Mouse (Mus musculus): Measurements from ENCODE around the gene Casp12. TPM values are rescaled to one million over a fixed set of nuclear protein-coding genes. Genes with fewer than 3 reads are reported as not detected.
"Not testable (repeated sequence)": the region's sequence is repeated elsewhere in the genome, so short reads cannot be mapped to it uniquely, and the experiment has no call there.

The Casp12 gene
- polyA plus RNA-seq, 1 experiment from 2014 or later = 5.8 TPM

DNA sequence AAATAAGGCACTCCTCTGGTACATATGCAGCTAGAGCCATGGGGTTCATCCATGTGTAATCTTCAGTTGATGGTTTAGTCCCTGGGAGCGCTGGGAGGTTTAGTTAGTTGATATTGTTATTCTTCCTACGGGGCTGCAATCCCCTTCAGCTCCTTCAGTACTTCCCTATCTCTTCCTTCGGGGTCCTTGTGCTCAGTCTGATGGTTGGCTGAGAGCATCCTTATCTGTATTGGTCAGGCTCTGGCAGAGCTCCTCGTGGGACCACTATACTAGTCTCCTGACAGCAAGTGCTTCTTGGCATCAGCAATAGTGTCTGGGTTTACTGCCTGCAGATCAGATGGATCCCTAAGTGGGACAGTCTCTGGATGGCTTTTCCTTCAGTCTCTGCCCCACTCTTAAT is 2.2 kb downstream of the Casp12 start:
- no peaks in the 10 kb centered on the region for H3K27me3 ChIP-seq
- no peak overlapping the region for H3K9ac ChIP-seq

DNA sequence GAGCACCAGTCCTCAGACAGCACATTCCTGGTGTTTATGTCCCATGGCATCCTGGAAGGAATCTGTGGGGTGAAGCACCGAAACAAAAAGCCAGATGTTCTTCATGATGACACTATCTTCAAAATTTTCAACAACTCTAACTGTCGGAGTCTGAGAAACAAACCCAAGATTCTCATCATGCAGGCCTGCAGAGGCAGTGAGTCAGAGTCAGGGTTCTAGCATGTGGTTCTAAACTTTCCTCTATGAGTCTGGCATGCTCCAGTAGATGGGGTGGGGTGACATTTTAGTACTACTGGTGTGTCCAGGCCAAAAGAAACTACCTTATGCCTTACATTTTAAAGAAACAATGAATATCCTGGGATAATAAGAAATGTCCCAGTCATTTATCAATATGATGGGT is 8.4 kb downstream of the Casp12 start:
- Histone ChIP-seq H3K36me3 (no peaks in the 10 kb centered on the region), H3K4me2 (no peak overlapping the region), H3K9ac (no peak overlapping the region), H3K27ac (no peak overlapping the region), H3K27me3 (no peaks in the 10 kb centered on the region), H3K4me1 (no peaks in the 10 kb centered on the region), H3K9me3 (replicated peaks) (no peaks in the 10 kb centered on the region), H3K4me3 (replicated peaks) (no peak overlapping the region)
- no peak for ATAC-seq (replicated peaks; ENCODE audit: low FRiP score)
- WGBS = 81% methylated on average over 2 of the region's 2 CpGs

More for the DNA sequence above, 2.2 kb downstream of the Casp12 start:
- no peak overlapping the region for H3K4me2 ChIP-seq
- no peaks in the 10 kb centered on the region for H3K9me3 ChIP-seq (replicated peaks)
- no peaks in the 10 kb centered on the region for H3K4me1 ChIP-seq
- no peak for ATAC-seq (replicated peaks; ENCODE audit: low FRiP score)
- no peak overlapping the region for H3K4me3 ChIP-seq (replicated peaks)
- H3K27ac ChIP-seq = no peak overlapping the region
- H3K36me3 ChIP-seq = no peaks in the 10 kb centered on the region
- WGBS = 83% methylated on average over 4 of the region's 4 CpGs

DNA sequence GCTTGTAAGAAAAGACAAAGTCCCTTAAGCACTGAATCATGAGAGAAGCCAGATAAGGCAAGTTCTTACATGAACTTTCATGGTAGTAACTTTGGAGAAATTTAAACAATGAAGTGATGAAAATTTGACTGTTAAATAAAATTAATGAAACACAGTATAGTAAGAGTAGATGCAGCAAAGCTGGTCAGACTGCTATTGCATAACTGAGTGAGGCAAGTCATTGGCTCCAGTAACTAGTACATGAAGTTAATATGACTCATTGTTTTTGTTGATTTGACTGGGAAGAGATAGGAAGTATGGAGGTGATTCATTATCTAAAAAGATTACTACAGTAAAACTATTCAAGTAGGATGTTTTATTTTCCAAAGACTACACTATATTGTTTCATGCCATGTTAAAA is 11.6 kb downstream of the Casp12 start:
- Histone ChIP-seq H3K4me2 (no peak overlapping the region), H3K4me3 (replicated peaks) (no peak overlapping the region), H3K36me3 (no peaks in the 10 kb centered on the region), H3K27me3 (no peaks in the 10 kb centered on the region), H3K9ac (no peak overlapping the region), H3K9me3 (replicated peaks) (no peaks in the 10 kb centered on the region), H3K27ac (no peak overlapping the region), H3K4me1 (no peaks in the 10 kb centered on the region)
- ATAC-seq (replicated peaks; ENCODE audit: low FRiP score) = no peak

DNA sequence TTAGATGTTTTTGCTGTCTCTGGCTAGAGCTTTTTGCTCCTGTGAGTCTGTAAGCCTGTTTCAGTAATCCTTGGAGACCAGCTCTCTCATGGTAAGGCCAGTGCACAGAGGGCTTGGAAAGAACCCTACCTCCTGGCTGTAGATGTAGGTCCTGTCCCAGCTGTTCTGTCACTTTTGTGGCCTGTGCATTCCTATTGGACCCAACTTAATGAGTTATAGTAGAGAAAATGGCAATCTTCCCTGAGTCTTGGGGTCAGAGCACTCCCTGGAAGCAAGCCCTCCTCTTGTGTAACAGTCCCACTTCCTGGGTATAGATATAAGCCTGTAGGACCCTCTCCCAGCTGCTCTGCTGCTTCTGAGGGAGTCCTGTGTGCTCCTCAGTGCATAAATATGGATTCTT is 48.3 kb downstream of the Casp12 start:
- ATAC-seq (replicated peaks; ENCODE audit: low FRiP score) = no peak
- no peak overlapping the region for H3K4me3 ChIP-seq (replicated peaks)
- no peak overlapping the region for H3K4me2 ChIP-seq

DNA sequence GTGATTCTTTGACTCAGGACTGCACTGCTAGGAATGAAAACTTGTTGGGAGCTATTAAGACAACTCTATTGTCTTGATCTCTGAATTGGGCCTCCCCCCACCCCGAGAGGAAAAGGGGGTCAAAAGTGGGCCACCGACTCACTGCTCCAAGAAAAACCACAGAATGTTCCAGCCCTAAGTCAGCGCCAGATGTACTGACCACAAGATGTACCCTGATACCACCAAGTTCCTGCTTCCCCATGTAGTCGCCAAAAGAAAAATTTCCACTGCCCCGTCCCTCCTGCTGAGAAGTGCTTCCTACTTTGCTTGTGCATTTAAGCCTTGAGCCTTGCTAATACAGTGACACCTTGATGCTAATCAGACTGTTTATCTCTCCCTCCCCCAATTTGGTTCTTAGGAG is 50.6 kb downstream of the Casp12 start:
- H3K27ac ChIP-seq; H3K9ac ChIP-seq; H3K36me3 ChIP-seq; H3K4me1 ChIP-seq; H3K4me2 ChIP-seq; H3K27me3 ChIP-seq; H3K9me3 ChIP-seq (replicated peaks); H3K4me3 ChIP-seq (replicated peaks); ATAC-seq (replicated peaks; ENCODE audit: low FRiP score): not testable (repeated sequence)
- 84% methylated on average over 5 of the region's 5 CpGs for WGBS

More for the DNA sequence above, 48.3 kb downstream of the Casp12 start:
- Histone ChIP-seq H3K9me3 (replicated peaks) (no peaks in the 10 kb centered on the region), H3K27me3 (no peaks in the 10 kb centered on the region), H3K4me1 (no peaks in the 10 kb centered on the region), H3K36me3 (no peaks in the 10 kb centered on the region), H3K27ac (no peak overlapping the region), H3K9ac (no peak overlapping the region)

DNA sequence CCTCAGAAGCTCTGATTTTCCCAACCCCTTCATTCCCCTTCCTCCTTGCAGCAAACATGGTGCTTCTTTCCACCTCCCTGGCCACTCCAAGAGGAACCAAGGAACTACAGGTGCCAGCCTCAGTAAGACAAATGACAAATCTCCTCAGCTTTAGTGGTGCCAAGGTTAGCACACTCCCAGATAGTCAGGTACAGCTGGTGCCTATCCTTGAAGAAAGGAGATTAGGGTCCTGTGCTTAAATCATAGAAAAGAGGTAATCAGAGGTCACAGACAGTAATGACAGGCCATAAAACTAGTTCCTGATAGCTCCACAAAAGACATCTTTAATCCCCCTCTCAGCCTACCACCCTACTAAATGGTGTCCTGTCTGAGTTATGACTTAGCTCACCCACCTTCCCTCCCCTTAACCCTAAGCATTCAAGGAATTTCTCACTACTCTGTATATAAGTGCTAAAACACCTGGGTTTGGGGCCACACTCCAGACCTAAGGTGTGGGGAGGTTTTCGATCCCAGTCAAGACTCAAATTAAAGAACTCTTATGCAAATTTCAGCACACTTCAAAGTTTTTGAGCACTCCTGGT is 65.8 kb downstream of the Casp12 start:
- Histone ChIP-seq H3K4me3 (replicated peaks) (no peak overlapping the region), H3K27me3 (no peaks in the 10 kb centered on the region), H3K27ac (no peak overlapping the region), H3K9ac (no peak overlapping the region), H3K4me2 (no peak overlapping the region), H3K4me1 (no peaks in the 10 kb centered on the region), H3K36me3 (no peaks in the 10 kb centered on the region), H3K9me3 (replicated peaks) (no peaks in the 10 kb centered on the region)
- no peak for ATAC-seq (replicated peaks; ENCODE audit: low FRiP score)
- WGBS = 67% methylated on average over 1 of the region's 1 CpGs

DNA sequence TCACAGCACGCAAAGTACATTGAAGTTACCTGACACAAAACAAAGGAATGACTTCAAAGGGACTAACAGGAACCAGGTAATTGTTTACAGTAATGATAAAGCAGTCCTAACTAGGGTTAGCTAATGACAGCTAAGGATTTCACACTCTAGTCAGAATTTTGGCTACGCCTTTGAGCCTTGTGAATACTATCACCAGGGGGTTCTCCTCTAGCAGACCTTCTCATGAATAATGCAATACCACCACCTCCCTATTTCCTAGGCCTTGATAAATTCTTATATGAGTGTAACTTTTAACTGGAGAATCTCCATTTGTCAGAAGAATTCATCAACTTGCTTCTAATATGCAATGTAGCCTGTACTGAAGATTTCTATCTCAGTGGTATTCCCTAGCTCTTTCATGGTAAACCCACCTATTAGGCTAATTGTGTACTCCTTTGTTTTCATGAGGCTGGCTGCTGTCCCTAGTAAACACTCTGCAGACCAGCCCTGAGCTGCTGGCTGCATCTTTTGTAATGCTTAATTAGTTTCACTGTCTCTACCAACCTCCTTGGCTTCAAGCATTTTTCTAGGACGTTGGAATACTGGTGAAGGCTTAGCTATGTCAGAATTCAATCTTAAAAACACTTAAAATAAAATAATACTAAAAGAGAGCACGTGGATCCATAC is 67.3 kb downstream of the Casp12 start:
- no peaks in the 10 kb centered on the region for H3K4me1 ChIP-seq
- ATAC-seq (replicated peaks; ENCODE audit: low FRiP score) = no peak
- WGBS = 53% methylated on average over 4 of the region's 4 CpGs
- H3K9ac ChIP-seq = no peak overlapping the region
- H3K36me3 ChIP-seq = no peaks in the 10 kb centered on the region
- H3K27ac ChIP-seq = no peak overlapping the region
- H3K27me3 ChIP-seq = no peaks in the 10 kb centered on the region
- H3K9me3 ChIP-seq (replicated peaks) = no peaks in the 10 kb centered on the region
- H3K4me2 ChIP-seq = no peak overlapping the region
- H3K4me3 ChIP-seq (replicated peaks) = no peak overlapping the region

DNA sequence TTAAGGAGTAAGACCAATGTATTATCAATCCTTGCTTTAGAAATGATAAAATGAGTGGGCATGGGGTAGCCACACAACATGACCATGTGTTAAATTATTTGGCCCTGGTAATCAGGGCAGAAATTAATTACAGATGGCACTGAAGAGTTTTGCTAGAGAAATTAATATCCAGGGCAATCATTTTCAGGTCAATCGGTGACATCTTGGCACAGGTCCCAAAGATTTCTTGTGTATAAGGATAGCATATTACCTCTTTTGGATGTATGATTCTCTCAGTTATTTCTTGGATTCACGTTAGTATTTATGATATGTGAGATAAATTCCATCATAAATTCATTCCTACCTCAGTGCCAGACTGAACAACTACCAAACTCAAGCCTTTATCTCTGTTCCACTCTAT is 72.6 kb downstream of the Casp12 start:
- 80% methylated on average over 2 of the region's 2 CpGs for WGBS
- Histone ChIP-seq H3K9me3 (replicated peaks) (no peaks in the 10 kb centered on the region), H3K4me3 (replicated peaks) (no peak overlapping the region), H3K9ac (no peak overlapping the region), H3K4me2 (no peak overlapping the region), H3K36me3 (no peaks in the 10 kb centered on the region), H3K4me1 (no peaks in the 10 kb centered on the region), H3K27me3 (no peaks in the 10 kb centered on the region), H3K27ac (no peak overlapping the region)
- ATAC-seq (replicated peaks; ENCODE audit: low FRiP score) = no peak

Other genes starting within 250 kb of the Casp12 start
- 1.2 and 1.3 TPM in 2 replicates for gene Casp1, start 46.9 kb upstream of the Casp12 start, polyA plus RNA-seq (2015; fragmentation: Nextera tagmentation; extraction: Ambion mirVana)
- 4.3 and 5.9 TPM in 2 replicates for gene Casp4, start 36.6 kb upstream of the Casp12 start, polyA plus RNA-seq (2015; fragmentation: Nextera tagmentation; extraction: Ambion mirVana)